Mouse (Mus musculus) adrenal gland, postnatal 36 days (tissue): ENCODE measurements around the gene Pbx1. TPM values are rescaled to one million over a fixed set of nuclear protein-coding genes. Genes with fewer than 3 reads are reported as not detected.

Experiments
- DNase-seq, 2 experiments: peaks; one replicate each; pipeline ENCODE4 v3.0.0; 2021; ENCODE audit warnings: mixed read lengths in 1 of 2
- total RNA-seq, 2 experiments: library from RNA; stranded (reverse); gene quantifications; 2 replicates each; pipeline ENCODE4 v1.2.3; 2021

The Pbx1 gene
- total RNA-seq, 2 experiments from 2014 or later, result 162 to 190 TPM

DNA sequence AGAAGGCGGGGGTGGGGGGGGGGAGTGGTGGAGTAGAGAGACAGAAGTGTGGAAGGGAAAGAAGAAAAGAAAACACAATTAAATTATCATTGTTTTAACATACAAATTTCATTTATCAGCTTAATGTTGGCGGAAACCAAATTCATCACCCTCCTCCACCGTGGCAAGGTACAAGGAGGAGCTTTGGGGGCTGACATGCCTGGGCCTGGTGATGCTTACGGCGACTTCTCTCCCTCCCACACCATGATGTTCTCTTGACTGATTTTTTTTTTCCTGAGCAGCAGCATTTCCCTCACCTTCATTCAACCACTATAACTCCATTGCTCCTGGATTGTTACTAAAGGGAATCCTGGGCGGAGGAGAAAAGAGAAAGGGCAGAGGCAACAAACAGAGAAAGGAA lies 89.8 kb downstream of the Pbx1 start:
- no peak for DNase-seq

DNA sequence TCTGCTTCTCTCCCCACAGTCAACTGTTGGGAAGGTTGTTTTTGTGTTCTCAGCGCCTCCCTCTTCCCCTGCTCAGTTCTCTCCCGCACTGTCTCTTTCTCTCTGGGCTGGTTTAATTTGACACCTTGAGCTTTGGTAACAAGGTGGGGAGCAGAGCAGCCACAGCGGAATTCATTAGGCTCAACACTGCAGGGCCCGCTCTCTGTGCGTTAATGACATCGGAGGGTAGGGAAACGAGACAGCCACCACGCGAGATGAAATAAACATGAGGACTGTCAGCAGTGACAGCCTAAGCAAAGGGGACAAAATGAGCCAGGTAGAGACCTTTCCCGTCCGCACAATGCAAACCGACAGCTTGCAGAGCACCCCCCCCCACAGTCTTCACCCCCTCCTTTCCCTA lies 90.2 kb downstream of the Pbx1 start:
- no peak for DNase-seq

DNA sequence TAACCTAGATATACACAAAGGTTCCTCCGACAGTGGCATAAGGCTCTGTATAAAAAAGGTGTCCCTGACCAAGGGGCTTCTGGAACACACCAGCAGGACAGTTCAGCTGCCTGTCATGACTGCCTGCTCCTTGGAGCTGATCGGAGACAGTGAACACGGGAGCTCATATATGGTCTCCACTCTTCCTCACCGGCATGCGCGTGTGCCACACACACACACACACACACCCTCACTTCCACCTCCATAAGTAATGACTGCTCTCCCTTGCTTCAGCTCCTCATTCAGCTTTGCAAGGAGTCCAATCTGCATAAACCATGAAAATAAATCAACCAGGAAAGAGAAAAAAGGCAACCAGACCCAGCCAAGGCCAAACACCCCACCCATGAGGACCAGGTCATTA lies 90.7 kb downstream of the Pbx1 start:
- peak in 1 of 2 experiments; percentile 34 for DNase-seq

DNA sequence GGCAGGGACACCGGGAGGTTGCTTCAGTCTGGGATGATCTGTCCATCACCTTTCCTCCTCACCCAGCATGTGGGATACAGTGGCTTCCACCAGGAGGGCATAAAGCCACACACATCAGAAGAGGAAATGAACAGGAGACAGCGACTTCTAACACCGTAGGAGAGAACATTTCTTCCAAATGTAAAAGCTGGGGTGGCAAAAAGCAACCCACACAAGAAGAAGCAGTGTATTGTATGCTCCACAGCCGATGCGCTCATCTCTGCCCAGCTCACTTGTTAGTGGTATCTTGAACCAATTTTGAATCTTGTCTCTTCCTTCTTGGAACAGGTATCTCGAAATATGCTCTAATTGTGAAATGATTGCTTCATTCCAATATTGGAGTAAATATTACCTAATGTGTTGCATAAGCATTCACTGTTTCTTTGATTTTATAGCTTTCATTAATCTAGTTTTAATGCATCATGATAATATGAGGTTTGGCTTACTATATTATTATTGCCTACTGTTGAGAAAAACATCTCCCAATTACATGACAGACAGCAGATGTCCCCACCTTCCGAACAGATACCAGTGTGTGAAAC lies 95.7 kb downstream of the Pbx1 start:
- no peak for DNase-seq

DNA sequence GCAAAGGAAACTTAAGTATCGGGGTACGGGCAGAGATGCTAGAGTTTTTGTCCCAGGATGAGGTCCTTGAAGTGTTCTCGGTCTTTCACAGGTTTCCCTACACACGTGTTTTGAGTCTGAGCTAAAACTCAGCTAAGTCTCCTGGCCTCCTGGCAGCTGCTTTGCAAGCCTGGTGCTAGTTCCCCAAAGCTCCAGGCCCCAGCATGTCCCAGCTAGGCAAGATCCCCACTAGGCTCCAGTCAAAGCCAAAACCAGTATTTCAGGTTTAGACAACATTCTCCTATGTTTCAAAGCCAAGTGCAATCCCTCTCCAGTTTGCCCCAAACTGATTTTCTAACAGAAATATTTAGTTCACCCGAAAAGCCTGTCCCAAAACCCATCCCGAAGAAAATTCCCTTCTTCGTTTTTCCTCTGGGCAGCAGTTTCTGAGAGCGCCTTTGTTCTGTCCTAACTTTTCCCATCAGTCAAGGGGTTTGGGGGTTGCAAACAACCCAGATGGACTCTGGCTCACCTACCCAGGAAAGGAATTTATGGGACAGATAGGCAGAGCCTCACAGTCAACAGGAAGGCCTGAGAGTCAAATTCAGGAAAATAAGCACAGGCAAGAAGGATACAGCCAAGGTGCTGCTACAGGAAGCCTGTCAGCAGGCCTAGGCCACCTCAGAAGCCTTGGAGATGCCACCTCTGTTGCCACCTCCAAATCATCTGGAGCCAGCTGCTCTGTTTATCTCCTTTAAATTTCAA lies 97.1 kb downstream of the Pbx1 start:
- no peak for DNase-seq

DNA sequence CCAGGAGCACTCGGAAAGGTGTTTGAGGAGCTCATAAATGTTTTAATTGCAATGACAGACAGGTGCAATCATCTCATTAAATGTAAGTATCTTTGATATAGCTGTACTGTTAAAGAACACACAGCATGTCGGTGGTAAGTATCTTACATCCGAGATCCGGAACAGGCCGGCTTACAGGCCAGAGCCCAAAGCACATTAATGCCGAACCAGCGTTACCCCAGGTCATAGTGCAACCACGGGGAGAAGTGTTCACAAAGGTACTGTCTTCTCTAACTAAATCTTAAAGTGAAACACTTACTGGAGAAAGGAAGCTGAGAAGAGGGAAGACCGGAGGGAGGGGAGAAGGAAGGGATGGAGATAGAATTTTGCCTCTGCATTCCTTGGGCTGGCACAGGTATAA lies 100.0 kb downstream of the Pbx1 start:
- no peak for DNase-seq

DNA sequence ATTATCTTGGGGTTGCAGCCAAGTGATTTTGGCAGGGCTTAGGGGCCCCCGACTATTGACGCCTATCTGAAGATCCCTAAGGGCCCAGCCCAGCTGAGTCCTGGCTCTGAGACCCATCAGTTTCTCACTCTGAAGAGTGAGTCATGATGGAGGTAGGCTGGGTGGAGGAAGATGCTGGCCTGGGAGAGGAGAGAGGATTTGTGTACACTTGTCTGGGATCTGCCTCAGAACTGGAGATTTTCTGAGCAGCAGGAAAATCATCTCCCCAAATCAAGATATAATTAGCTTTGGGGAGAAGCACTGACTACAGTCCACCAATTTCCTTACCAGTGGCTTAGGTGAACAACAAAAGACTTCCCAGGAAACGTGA lies 103.8 kb downstream of the Pbx1 start:
- DNase-seq, result no peak

DNA sequence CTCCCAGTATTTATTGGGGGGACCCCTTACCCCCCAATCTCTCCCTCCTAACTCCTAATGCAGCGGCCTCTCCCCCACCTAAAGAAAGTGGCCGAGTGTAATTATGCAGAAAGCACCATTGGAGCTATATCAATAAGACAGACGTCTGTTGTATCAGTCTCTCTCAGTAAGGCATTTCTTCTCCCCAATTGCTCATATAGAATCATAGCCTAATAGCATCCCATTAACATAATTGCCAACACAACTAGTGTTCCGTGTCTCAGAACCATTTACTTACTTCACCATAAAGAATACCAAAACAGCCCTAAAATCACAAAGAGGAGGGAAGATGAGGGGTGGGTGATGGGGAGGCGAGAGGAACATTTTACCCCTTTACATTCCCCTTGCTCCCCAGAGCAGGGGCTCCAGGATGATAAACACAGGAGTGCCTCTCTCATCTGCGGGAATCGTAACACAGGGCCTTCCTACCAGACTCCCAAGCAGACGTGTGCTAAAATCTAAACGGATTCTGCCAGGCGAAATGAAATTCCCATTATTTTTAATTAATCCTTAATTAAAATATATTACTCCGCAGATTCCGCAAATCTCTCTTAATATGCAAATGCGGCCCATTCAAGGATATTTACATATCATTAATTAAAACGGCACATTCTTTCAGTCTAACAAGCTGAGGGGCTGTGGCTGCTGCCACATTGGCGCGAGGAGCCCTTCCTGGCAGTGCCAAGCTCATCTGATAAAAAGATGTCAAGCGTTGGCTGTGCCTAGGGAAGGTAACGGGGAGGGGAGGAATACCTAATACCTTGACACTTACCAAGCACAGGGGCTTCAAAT lies 104.5 kb downstream of the Pbx1 start:
- DNase-seq, result no peak

DNA sequence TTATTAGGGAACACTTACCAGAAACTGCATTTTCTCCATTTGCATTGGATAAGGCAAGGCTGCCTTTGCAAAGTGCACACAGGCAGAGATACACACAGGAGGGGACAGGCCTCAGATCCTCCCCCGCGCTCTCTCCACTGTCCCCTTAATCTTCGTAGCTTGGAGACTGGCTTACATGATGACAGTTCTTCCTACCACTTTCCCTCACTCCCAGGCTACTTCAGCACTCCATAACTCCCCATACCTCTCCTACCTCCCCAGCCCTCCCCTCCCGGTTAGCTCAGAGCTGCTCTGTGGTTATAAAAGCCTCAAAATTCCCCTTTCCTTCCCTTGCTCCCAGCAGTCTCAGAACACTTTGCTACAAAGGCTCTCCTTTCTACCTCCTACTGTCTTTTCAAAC lies 106.3 kb downstream of the Pbx1 start:
- DNase-seq, result no peak

DNA sequence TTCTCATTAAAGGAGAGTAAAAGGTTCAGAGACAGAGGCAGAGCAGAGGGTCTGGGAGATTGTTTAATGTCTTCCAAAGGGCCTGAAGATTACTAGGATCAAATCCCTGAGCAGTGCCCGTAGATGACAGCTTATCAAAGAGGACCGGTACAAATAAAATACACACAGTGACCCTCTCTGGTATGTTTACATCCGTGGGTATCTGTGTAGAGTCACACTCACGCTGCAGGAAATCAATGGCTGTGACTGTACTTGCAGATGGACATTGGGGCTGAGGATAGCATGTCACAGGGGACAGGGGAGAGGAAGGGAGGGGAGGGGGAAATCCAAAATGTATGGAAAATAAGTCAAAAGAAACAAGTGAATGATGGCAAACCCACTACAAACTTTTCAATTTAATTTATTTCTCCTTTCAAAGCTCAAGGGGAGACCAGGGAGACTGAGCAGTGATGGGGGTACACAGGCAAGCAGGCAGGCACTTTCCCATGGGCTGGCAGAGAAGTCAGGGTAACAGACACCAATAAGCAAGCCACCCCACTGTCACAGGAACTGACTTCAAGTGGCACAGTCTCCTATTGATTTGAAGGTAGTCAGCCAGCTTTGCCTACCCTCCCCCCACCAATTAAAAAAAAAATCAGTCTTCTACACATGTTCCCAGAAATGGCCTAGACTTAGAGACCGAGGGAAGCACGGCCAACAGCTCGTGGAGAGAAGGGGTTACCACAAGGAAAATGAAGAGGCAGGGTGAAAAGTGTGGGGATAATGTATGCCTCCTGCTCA lies 107.6 kb downstream of the Pbx1 start:
- no peak for DNase-seq

DNA sequence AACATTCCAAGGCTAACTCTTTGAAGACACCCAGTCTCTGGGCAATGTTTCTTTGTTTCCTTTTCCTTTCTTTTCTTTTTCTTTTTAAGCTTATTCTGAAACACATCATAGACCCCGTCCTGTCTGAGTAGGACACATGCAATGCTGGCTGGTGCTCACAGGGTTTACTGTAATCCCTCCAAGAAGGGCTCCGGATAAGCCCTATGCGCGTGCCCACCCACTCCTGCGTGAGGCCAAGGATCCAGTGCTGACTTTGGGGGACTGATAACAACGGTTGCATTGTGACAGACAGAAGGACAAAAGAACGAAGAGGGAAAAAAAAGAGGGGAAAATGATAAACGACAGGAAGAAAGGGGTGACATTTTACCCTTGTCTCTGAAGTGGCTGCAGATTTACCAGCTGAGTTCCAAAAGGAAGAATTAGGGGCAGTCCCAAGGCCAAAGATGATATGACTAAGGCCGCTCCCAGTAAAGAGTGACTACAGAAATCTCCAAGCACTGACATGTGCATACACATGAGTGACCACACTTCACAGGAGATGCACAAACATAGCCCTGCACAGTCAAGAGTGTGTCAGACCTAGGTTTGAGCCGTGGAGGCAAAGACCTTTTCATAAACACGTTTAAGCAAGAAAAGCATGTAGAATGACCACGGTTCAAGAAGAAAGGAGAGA lies 108.5 kb downstream of the Pbx1 start:
- peak; percentile 45 to 46 for DNase-seq

DNA sequence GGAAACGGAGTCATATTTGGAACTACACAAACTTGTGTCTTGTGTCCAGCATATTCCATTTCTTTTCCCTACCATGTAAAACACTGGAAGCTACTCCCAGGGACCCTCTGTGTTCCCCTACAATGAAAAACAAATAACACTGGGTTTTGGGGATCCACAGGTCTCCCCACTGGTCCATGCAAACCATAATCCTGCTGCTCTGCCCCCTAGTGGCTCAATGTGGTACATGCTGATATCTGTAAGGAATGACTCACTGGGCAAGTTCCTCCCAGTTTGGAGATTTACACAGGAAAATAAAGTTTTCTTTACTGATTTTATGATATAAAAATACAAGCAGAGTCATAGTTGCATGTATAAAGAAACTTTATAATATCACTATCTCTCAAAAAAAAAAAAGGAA lies 109.2 kb downstream of the Pbx1 start:
- peak; percentile 57 to 62 for DNase-seq

DNA sequence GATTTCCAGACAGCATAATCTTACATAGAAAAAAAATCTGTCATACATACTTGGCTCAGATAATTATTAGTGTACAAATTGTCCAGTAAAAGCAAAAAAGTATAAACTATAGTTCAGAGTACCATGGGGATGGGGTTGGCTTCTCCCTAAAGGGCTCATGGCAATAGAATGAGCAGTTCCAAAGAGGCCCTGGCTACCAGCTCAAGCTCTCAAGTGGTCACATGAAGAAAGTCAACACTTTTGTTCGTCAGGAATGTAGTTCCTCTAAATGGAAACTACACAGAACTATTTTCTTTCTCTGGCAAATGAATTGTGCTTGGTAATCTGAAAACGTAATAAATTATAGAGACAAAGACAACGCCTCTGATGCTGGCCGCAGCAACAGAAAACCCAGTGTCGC lies 112.4 kb downstream of the Pbx1 start:
- no peak for DNase-seq

DNA sequence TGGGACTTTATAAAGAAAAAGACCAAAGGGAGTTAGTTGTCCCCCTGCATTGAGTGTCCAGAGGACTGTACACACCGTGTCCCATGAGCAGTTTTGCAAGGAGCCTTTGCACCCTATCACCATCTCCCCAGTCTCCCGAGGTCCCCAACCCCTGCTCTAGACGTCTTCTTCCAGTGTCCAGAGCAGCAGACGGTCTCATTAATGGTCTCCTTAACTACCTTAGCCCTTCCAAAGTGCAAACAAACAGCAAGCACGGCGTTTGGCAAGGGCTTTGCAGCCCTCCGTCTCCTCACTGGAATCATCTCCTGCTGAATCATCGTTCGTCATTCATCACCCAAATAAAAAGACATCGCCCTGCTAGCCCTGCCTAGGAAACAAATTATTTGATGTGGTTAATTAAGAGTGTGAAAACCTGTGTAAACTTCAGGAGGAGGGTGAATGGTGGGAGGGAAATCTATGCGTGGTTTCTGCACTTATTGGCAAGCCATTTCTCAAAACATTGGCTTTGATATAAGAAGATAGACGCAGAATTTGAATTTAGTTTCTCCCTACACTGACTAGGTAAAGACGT lies 113.1 kb downstream of the Pbx1 start:
- peak; percentile 38 to 49 for DNase-seq

DNA sequence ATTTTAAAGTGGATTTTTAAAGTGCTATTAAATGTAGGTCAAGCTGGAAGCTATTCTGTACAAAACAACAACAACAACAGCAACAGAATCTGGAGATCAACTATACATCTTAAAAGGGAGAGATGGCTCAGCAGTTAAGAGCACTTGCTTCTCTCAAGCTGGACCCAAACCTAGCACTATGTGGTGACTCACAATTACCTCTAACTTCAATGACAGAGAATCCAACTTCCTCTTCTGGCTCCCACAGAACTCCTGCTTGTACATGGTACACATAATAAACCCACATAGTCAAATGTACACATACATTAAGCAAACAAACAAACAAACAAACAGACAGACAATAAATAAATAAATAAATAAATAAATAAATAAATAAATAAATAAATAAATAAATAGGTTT lies 118.3 kb downstream of the Pbx1 start:
- no peak for DNase-seq

DNA sequence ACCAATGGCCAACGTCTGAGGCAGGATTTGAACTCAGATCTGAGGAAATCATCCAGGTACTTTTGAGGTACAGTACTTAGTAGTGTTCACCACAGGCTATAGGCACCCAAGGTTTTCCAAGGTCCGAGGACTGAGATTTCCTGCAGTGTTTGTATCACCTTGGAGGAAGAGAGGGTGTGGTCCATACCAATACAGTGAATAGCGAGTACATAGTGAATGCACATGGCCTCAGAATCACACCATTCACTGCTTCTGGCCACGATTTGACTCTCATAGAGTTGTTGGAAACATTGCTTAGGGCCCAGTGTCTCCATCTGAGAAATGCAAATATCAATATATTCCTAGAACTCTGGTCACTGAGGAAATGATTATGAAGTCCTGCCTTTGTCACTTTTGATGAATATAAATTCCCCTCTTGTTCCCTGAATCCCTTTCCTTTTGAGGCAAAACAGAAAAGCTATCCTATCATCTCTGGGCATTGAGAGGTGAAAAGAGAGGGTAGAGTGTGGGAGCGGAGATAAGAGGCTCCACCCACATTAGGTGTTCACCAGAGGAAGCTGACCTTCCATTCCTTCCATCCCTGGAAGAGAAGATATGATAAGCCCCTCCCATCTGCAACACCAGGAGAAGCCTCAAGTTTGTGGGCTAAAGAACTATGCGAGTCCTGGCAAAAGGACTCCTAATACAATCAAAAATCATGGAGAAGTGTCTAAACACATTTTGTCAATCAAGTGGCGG lies 119.2 kb downstream of the Pbx1 start:
- DNase-seq, result no peak

DNA sequence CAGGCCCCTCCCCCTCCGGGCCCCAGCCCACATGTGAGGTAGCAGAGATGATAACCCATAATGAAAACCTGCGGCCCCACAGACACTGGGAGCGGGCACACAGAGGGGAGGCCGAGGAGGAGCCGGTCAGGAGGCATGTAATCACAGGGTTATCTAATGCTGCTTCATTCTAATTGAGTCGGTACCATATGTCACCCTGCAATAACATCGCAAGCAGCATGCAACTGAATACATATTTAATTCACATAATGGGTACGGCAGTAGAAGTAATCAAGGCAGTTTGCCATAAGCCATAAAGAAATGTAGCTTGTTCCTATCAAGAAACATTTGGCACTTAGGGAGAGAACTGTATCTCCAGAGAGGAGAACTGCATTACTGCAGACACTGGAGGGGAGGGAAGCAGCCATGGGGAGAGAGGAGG lies 123.0 kb downstream of the Pbx1 start:
- DNase-seq, result no peak

DNA sequence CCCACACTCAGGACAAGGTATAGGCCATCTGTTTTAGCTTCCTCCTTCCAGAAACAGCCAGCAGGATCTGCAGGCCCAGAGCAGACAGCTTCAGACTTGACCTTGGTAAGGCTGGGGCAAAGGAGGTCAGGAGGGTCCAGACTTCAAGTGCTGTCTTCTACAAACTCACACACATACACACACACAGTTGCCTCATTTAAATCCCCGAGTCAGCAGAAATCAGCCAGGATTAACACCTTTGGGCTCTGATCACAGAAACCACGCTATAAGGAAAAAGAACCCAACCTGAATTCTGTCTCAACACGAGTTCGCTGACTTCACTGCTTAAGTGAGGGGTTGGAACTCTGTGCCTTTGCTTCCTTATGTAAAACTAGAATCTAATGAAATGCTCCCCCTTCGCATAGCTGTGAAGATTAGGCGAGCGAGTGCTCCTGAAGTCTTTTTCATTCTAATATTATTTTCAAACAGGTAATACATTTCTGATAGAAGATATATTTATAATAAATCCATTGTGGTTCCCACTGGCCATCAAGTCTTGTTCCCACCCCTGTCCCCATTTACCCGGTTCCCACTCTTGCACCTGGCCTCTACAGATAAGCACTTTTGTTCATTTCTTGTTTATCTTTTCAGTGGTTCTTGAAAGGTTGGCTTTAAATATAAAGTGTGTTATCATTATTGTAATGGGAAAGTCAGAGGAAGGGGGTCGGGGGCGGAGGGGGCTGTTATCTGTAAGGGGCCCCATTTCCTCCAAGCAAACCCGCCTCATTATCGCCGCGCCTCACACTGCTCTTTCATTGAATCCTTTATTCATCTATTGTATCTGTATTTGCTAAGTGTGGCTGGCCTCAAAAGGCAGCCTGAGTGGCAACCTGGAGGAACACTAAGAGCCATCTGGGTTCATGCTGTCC lies 124.5 kb downstream of the Pbx1 start:
- DNase-seq, result no peak

DNA sequence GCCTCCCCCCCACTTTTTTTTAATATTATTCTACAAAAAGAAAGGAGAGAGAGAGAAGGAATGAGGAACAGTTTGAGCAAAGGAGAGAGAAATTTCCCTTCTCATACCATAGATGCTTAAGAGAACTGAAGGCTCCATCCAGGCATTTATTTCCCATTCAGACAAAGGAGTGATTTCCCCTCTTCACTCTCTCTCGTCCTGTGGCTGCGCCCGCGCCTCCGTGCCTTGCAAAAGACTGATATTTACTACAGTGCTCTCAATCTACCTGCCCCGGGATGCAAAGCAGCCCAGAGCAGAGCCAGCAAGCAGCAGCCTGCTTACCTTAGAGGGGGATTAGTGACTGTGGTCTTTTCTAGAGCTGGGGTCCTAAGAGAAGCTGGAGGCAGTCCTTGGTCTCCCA lies 131.6 kb downstream of the Pbx1 start:
- no peak for DNase-seq

DNA sequence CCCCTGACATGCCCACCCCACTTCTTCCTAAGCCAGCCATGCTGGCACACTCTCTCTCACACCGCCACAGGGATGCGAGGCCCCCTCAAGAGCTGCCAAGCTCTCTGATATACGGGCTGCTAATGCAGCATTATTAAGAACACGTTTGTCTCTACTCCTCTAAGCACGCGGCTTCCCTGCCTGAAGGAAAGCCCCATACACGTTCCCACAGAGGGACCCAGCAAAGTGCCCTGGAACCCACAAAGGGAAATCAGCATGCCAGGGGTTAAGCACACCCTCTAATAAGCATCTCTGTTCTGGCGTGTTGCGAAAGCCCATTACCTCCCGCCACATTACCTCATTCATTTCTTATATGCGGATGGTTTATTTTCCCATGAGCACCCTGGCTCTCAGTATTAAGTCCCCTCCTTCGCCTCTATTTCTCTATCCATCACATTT lies 132.1 kb downstream of the Pbx1 start:
- no peak for DNase-seq
